Mouse (Mus musculus) bone marrow macrophage, adult 2 months (primary cell): ENCODE data around the gene Tmprss7.

Experiments
- CTCF ChIP-seq: IDR thresholded peaks from 2 replicates; pipeline ENCODE4 v1.5.1; 2012; ENCODE audit warnings: low read depth, mild to moderate bottlenecking, low read length, moderate library complexity
- POLR2A ChIP-seq: IDR thresholded peaks from 2 replicates; pipeline ENCODE4 v1.6.1; 2012; ENCODE audit warnings: mild to moderate bottlenecking, low read depth, low read length, borderline replicate concordance

GRCm38 (mm10) chr16:45695445-45696160, 2.1 kb upstream of the Tmprss7 start:
- TF ChIP-seq POLR2A (no peak), CTCF (no peak)
